Mouse (Mus musculus): ENCODE measurements around the gene Stk32b.

Gene Stk32b

GRCm38 (mm10) chr5:37716505-37717372 is at the start of gene Stk32b:
TSS of gene Stk32b (minus strand) at chr5:37717171.
- in situ Hi-C loops (cut with MboI, MseI), result no loop called here

DNA sequence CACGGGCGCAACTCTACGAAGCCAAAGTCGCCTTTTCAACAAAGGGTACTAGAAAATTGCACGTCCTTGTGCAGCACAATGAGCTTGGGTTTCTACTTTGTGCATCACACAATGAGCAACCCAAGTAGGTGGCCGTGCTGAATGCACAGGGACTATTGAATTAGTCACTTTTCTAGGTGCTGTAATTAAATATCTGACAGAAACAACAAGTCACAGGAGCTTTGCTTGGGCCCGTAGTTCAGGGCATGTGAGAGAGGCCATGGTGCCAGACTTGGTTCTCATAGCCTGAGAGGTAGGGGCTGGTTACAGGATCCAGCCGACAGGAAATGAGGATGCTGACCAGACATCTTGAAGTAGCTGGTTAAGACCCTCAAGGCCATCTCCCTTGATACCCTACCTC is 48.9 kb upstream of the Stk32b start:
- in situ Hi-C loops (cut with MboI, MseI), result no loop called here

DNA sequence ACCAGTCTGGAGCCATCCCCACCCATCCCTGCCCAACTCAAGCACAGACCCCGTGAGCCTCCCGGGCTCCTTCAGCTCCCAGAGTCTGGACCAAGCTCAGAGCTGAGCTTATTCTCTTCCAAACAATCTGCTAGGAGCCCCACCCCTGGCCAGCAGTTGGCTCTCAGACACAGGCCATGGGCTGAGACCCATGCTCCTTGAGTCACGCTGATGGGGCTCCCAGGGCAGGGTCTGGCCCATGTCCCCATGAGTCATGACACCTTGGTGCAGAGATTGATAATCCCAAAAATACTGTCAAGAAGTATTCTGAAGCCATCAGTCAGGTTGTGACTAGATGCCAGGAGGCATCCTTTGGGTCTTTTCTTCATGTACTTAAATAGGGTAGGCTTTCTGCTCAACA is 45.1 kb upstream of the Stk32b start:
- in situ Hi-C loops (cut with MboI, MseI), result no loop called here

DNA sequence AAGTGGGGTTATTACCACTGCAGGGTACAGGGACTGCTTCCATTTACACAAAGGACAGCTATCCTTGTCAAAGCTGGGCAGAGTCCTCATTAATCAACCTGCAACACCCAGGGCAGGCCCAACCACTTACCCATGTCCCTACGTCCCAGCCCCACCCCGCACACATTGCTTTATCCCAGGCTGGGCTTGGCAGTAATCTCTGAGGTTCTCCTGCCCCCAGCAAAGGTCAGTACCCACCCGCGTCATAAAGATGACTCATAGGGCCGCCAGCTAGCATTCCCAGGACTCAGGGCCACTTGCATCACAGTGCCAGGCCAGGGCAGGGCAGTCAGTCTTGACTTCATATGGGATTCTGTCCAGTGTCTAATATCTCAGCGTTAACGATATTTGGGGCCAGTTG is 36.4 kb upstream of the Stk32b start:
- in situ Hi-C loops (cut with MboI, MseI), result no loop called here

GRCm38 (mm10) chr5:37752027-37752967 is 35.3 kb upstream of the Stk32b start:
- in situ Hi-C loops (cut with MboI, MseI), result no loop called here

DNA sequence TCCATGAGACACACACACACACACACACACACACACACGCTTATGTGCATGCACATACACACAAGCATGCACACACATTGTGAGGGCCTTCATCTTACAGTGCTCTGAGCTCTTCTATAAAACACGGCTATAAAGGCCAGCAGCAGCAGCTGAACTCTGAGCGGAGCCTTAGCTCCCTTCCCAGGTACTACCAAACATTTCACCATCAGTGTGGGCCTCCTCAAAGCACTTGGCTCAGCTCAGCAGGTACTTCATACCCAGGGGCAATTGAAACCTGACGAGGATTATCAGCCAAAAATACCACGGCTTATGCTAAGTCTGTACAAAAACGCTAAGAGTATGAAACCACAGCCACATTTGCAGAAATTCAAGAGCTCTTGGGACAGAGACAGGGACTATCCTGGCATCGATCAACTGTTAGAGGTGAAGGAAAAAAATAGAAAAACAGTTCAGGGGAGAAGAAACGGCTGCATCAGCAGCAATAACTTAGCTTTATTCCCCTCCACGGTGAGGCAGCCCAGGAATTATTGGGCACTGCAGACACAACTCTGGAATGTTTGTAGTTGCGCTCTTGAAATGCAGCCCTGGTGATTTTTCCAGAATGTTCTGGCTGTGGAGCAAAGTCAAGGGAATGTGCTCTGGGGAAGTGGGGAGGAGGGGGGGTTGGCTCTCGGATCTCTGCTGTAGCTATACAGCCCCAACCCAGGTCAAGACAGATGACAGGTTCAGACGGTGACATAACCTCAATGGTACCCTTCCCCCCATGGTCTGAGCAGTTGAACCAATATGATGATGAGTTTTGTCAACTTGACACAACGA is 27.1 kb upstream of the Stk32b start:
- in situ Hi-C loops (cut with MboI, MseI), result no loop called here

DNA sequence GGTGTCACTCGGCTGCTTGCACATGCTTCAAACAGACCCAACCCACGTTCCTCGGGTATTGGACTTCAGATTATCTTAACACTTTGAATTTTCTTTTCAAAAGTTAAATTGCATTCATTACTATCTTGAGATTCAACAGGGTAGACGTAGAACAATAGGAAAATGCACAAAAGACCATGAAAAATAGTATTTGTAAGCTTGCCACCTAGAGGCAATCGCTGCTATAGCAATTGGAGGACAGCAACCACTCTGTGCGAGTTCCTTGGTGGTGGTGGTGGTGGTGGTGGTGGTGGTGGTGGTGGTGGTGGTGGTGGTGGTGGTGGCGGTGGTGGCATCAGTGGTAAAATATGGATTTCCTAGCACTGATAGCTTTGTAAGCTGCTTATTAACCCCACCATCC is 19.2 kb upstream of the Stk32b start:
- in situ Hi-C loops (cut with MboI, MseI), result no loop called here

DNA sequence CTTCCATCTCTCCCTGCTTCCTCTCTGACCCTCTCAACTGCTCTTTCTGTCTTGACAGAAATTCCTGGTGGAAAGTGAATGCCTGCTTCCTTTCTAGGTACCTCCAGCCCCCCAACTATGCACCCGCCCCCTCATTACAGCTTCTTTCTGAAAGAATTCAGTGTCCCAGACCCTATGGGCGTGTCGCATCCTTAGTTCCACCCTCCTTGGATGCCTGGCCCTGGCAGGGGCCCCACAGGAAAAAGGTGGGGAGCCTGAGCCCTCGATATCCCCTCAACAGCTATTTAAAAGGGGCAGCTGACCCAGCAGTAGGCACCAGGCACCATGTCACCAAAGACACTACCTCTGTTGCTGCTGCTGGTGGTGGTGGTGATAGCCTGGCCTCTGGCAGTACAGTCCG is 18.3 kb upstream of the Stk32b start, which contains the start of gene Cytl1:
Gene Cytl1, plus strand, starts transcription at position 296 of the 400 bp plus-strand sequence.
- in situ Hi-C loops (cut with MboI, MseI), result no loop called here

GRCm38 (mm10) chr5:37730781-37731180 is 13.8 kb upstream of the Stk32b start:
- in situ Hi-C loops (cut with MboI, MseI), result no loop called here

DNA sequence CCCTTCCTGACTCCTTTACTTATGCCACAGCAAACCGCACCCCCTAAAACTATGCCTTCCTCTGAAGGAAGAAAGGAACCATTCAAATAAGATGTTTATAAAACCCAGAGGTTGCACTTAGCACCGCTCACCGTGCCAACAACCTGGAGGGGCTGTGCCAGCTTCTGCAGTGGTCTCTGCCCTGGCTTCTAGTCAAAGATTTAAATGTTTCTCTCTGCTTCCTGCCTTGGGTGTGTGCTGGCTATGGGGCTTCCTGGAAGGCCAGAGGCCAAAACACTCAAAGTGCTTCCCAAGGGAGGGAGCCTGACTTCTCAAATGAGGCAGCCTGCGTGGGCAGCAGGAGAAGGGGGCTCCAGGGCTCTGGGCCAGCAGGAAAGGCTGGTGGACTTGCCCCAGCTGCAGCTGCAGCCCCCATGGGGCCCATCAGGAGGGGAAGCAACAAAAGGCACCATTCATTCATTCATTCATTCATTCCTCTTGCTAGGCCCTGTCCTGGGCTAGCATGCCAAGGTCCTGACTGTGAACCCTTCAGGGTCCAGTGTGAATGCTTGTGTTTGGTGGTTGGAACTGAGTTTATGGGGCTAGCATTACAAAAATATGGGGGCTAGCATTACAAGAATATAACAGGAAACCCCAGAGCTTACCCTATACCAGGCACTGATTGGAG is 8.4 kb upstream of the Stk32b start:
- in situ Hi-C loops (cut with MboI, MseI), result no loop called here

DNA sequence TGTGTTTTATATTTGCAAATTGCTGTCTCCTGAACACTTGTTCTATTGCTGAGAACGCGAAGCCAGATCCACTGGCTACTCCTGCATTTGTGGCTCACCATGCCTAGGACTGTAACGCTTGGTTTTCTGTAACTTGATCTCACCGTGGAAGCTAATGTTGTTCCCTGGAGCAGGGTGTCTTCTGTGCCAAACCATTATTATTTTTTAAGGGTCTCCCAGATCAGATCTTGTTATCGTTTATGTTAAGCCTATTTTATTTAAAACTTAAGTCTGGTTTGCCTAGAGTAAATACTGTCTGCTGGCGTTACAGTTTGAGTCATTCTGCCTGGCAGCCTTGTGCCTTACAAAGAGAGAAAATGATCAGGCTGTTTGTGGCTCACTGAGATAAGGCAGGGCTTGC is 3.7 kb upstream of the Stk32b start:
- in situ Hi-C loops (cut with MboI, MseI), result no loop called here

DNA sequence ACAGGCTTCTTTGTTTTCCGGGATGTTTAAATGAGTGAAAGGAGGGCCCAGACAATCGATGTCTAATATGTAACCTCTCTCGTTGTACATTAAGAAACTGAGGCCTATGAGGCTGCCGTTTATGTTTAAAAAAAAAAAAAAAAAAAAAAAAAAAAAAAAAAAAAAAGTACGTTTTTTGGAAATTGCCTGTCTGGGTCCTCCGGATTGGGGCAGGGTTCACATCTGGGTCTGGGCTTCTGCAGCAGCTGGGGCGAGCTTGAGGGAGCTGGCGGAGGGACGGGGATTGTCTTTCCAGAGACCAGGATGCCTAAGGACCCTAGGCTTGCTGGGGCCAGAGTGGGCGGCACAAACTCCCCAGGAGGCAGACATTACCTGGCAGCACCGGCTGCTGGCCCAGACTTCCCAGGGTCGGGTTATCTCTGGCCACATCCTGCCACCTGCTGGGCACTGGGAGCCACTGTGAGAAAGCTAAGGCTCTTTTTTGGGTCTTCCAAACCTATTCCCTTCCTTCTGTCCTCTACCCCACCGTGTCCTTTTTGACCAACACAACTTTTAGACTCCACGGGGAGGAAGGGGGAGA is 503 bp upstream of the Stk32b start:
- in situ Hi-C loops (cut with MboI, MseI), result no loop called here

- in situ Hi-C loops (cut with MboI, MseI), result no loop called here
Observed at GRCm38 (mm10) chr5:37709257-37709904, 7.6 kb downstream of the Stk32b start.

DNA sequence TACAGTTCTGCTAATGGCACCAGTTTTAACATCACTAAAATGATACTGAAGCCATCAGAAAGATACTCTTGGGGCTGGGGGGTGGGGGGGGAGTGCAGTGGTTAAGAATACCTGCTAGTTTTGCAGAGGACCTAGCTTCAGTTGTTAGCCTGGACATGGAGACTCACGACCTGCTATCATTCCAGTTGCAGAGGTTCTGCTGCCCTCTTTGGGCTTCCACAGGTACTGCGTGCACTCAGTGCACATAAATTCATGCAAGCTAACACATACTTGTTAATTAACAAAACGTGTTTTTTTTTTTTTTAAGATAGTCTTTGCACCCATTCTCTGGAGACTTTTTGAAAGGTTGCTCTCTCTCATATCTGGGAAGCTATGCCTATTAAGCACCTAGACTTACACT is 8.8 kb downstream of the Stk32b start:
- in situ Hi-C loops (cut with MboI, MseI), result no loop called here

GRCm38 (mm10) chr5:37704962-37705361 is 12.0 kb downstream of the Stk32b start:
- in situ Hi-C loops (cut with MboI, MseI), result no loop called here

DNA sequence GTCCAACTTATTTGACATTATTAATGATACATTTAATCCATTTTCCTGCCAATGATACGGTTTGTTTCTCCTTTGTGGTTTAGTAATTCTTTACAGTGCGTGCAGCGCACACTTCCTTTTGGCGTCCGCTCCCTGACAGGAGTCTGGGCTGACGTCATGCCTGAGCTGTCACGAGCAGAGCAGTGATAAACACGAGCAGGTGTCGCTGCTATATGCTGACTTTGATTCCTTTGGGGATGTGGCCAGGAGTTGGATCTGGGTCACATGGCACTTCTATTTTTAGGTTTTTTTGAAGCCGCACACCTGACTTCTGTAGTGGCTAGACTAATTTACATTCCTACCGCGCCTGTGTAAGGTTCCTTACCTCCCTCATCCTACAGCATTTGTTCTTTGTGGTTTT is 17.2 kb downstream of the Stk32b start:
- in situ Hi-C loops (cut with MboI, MseI), result no loop called here

GRCm38 (mm10) chr5:37697286-37697685 is 19.7 kb downstream of the Stk32b start:
- in situ Hi-C loops (cut with MboI, MseI), result no loop called here

DNA sequence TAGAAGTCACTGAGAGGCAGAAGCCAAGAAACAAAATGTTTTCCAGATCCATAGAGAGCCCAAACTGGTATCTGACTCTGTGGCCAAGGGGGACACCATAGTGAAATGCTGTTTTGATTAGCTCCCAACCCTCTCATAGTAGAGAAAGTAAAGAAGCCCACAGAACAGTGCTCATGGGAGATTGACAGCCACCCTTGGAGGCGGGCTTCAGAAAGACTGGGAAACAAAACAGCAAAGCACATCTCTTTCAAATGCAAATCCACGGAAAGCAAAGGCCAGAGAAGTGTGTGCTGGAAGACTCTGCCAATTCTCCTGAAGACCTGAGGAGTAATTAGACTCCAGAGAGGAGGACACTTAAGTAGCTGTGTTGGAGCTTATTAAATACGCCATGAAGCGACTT is 21.2 kb downstream of the Stk32b start:
- in situ Hi-C loops (cut with MboI, MseI), result no loop called here

DNA sequence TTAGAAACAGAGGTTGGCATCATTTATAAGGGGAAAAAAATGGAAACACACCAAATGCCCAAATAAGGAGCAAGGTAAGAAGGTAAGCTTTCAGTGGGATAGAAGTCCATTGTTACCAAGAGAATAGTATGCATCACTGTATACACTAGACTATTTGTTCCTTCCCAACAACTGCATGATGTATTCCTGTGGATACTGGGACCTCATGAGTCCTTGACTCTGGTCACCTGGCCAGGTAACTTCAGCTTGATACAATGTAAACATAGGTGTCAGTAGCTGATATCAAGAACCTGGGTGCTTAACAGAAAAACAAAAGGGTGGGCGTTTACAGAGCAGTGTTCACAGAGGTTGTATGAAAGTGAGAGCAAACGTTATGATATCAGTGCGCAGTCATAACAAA is 24.2 kb downstream of the Stk32b start:
- in situ Hi-C loops (cut with MboI, MseI), result no loop called here

DNA sequence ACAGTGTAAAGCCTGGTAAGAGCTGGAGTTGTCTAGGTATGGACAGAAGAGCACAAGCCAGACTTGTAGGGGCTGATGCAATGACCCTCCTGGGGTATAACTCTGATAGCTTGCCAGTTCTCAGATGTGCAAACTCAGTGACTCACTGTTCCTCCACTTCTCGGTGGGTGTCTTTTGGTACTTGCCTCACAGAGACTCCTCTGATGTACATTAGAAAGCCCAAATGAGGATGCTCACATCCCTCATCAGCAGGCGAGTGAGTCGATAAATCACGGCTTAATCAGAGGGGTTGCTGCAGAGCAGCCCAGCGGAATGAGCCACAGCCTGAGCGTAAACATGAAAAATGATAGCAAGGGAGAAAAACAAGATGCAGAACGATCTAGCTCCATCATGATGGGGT is 46.2 kb downstream of the Stk32b start:
- in situ Hi-C loops (cut with MboI, MseI), result no loop called here
